Mouse (Mus musculus) hindbrain, postnatal 0 days (tissue): ENCODE data around the gene Abcb10. TPM values are rescaled to one million over a fixed set of nuclear protein-coding genes. Genes with fewer than 3 reads are reported as not detected.

Source experiments
- ATAC-seq: fragments of 200-750 bp; cut with Nextera tagmentation; 2 replicates; pipeline ENCODE4 v1.8.0; 2017; ENCODE audit warnings: mild to moderate bottlenecking, moderate TSS enrichment, moderate library complexity
- DNase-seq: peaks from one replicate; pipeline ENCODE4 v3.0.0-alpha.2; 2015; ENCODE audit warnings: low spot score
- H3K27ac ChIP-seq: fragments of 300-500 bp; sonication (generic); 2 replicates; pipeline ENCODE4 v1.5.1; 2014; ENCODE audit warnings: mild to moderate bottlenecking
- H3K27me3 ChIP-seq: fragments of 300-500 bp; sonication (generic); 2 replicates; pipeline ENCODE4 v1.6.1; 2014; ENCODE audit warnings: low read length, mixed read lengths; ENCODE audit not compliant: insufficient read depth
- H3K36me3 ChIP-seq: fragments of 300-500 bp; sonication (generic); 2 replicates; pipeline ENCODE4 v1.6.1; 2014; ENCODE audit warnings: low read length, mixed read lengths; ENCODE audit not compliant: insufficient read depth
- H3K4me1 ChIP-seq: fragments of 300-500 bp; sonication (generic); 2 replicates; pipeline ENCODE4 v1.6.1; 2014; ENCODE audit warnings: antibody characterized with exemption, low read length, mixed read lengths; ENCODE audit not compliant: insufficient read depth
- H3K4me2 ChIP-seq: fragments of 300-500 bp; sonication (generic); 2 replicates; pipeline ENCODE4 v1.6.1; 2014; ENCODE audit warnings: low read depth, mild to moderate bottlenecking, low read length, moderate library complexity, mixed read lengths
- H3K4me3 ChIP-seq: fragments of 300-500 bp; sonication (generic); 2 replicates; pipeline ENCODE4 v1.5.1; 2014; ENCODE audit warnings: low read length
- H3K9ac ChIP-seq: fragments of 300-500 bp; sonication (generic); replicated peaks from 2 replicates; pipeline ENCODE4 v1.6.1; 2014; ENCODE audit warnings: mild to moderate bottlenecking, low read length, moderate library complexity, mixed read lengths
- H3K9me3 ChIP-seq: fragments of 300-500 bp; sonication (generic); 2 replicates; pipeline ENCODE4 v1.6.1; 2016; ENCODE audit warnings: low read length, mixed read lengths
- CTCF ChIP-seq: IDR thresholded peaks from 2 replicates; pipeline ENCODE4 v1.5.1; 2016; ENCODE audit warnings: antibody characterized with exemption, control low read depth, low read depth
- WGBS: fragments of 180-500 bp; shearing (Covaris S2); extraction: QIAGEN DNeasy Blood & Tissue Kit; methylation state at CpG from one replicate; pipeline ENCODE4 v1.1.7; 2014; 5-methylcytosine and 5-hydroxymethylcytosine counted together
- polyA plus RNA-seq: library from polyadenylated mRNA; unstranded; fragments of >200 nt; fragmentation: Nextera tagmentation; extraction: Ambion mirVana; gene quantifications from 2 replicates; pipeline ENCODE4 v1.2.1, GENCODE M21; 2015
- total RNA-seq: library from RNA; depleted of rRNA; stranded (reverse); fragments of >200 nt; gene quantifications from 2 replicates; pipeline ENCODE4 v1.2.3, GENCODE M21; 2014

Abcb10 gene
- total and polyA plus RNA-seq, 2 experiments from 2014 or later: 13.4 to 39.0 TPM

DNA sequence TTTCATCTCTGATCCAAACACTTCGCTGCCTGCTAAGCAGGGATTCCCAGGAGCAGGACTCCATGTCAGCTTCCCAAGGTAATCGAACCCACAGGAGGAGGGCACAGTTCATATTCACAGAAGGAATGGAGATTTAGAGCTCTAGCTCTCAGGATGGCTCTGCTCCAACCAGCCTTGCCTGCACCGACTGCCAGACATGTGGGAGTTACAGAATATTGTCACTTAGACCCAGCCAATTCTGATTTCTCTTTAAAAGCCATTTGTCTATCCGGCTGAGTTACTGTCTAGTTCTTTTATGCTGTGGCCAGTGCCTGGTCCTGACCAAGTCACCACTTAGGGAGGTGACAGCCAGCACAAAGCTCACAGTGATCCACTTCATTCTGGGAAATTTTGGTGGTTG lies 1.2 kb downstream of the Abcb10 start:
- ATAC-seq (no peak), DNase-seq (no peak)
- 26% methylated on average over 4 of the region's 4 CpGs for WGBS
- H3K9me3 ChIP-seq: no peaks in the 10 kb centered on the region
- H3K4me1 ChIP-seq: peaks cover 7% of the 10 kb centered on the region
- H3K36me3 ChIP-seq: no peaks in the 10 kb centered on the region
- no peak for TF ChIP-seq CTCF
- peak overlapping the region; percentile 78 for H3K4me3 ChIP-seq
- H3K4me2 ChIP-seq: peak overlapping the region; percentile 94
- H3K9ac ChIP-seq: no peak overlapping the region; the same call in 1 of the 2 replicates
- H3K27ac ChIP-seq: no peak overlapping the region
- no peaks in the 10 kb centered on the region for H3K27me3 ChIP-seq

DNA sequence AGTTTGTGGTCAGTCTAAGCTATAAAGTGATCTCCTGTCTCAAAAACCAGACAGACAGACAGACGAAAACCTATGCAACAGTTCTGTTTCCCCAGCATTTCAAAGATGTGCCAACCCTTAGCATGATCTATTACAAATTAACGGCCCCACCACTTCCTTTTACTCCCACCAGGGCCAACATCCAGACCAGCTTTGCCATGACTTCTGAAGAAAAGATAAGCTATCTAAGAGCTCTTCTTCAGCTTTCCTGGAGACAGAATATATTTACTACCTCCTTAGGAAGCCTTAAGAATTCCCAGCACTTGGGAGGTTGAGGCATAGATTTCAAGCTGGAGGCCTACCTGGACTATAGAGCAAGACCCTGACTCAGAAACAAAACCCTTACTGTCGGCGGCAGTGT lies 2.7 kb downstream of the Abcb10 start:
- 69% methylated on average over 4 of the region's 4 CpGs for WGBS
- Histone ChIP-seq H3K27ac (no peak overlapping the region), H3K4me2 (0 out of 2 replicates have a peak overlapping the region, but pooled peaks have one; percentile 94), H3K4me3 (no peak overlapping the region), H3K36me3 (no peaks in the 10 kb centered on the region), H3K27me3 (no peaks in the 10 kb centered on the region), H3K9ac (0 out of 2 replicates have a peak overlapping the region, but pooled peaks have one; percentile 17), H3K4me1 (peaks cover 7% of the 10 kb centered on the region), H3K9me3 (no peaks in the 10 kb centered on the region)
- TF ChIP-seq CTCF: no peak
- DNase-seq (no peak), ATAC-seq (no peak)

DNA sequence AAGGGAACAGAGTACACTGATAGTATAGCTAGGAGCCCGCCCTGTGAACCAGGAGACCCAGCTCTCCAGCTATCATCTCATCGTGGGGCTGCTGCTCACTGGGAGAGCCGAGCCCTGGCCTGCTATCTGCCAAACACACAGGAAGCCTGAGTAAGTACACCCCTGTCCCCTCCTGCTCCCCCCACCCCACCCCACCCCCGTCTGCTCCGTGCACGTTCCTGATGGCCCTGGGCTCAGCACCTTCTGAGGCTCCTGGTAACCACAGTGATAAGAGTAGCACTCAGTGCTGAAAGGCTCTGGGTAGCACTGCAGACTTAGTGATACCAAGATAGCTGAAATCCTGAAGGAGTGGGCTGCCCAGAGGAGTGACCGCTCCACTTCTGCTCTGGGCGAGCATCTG lies 4.0 kb downstream of the Abcb10 start:
- no peak for ATAC-seq
- no peak for DNase-seq
- Histone ChIP-seq H3K27me3 (no peaks in the 10 kb centered on the region), H3K27ac (no peak overlapping the region), H3K9ac (no peak overlapping the region), H3K9me3 (no peaks in the 10 kb centered on the region), H3K4me3 (no peak overlapping the region), H3K4me2 (no peak overlapping the region), H3K36me3 (no peaks in the 10 kb centered on the region), H3K4me1 (peaks cover 7% of the 10 kb centered on the region)
- TF ChIP-seq CTCF: no peak
- WGBS: 81% methylated on average over 8 of the region's 8 CpGs

DNA sequence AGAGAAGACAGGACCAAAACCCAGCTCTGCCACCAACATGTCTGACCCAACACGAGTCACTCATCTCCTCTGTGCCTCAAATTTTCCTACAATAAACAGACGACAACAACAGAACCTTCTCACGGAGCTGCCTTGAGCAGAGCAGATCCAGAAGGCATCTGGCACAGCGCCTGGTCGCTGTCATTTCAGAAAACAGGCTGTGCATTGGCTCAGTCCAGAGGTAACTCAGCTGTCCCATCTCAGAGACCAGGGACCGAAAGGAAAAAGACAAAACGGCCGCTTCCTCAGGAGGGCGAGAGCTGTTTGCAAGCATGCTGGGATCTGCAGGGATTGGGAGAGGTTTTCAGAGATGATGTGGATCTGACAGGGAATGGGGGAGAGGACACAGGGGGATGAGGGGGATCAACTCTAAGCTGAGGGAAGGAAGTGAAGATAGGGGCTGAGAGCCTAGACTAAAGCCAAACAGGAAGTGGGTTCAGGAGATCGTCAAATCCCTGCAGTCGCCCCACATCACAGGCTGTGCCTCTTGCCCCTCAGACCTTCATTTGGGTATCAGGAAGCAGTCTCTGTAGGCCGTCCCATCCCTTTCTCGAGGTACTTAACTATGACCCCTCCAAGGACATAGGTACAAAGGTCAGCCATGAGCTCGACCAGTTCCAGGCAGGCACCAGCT lies 4.6 kb downstream of the Abcb10 start:
- Histone ChIP-seq H3K27me3 (no peaks in the 10 kb centered on the region), H3K9me3 (no peaks in the 10 kb centered on the region), H3K4me2 (no peak overlapping the region), H3K27ac (no peak overlapping the region), H3K9ac (0 out of 2 replicates have a peak overlapping the region, but pooled peaks have one; percentile 13), H3K4me1 (peaks cover 7% of the 10 kb centered on the region), H3K36me3 (no peaks in the 10 kb centered on the region), H3K4me3 (no peak overlapping the region)
- DNase-seq: peak; percentile 21
- no peak for ATAC-seq
- WGBS: 66% methylated on average over 14 of the region's 14 CpGs
- TF ChIP-seq CTCF: no peak

DNA sequence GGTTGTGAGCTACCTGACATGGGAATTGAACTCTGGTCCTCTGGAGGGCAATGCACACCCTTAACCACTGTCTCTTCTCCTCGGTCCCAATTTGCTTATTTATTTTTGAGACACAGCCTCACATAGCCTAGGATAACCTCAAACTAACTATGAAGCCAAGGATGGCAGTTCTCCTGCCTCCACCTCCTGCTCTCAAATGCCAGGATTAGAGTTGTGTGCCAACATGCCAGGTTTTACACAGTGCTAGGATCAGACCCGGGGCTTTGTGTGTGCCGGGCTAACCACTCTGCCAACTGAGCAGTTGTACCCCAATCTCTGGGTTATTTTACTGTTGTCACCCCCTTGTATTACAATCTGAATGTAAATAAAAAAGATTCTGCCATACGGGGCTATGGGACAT lies 5.4 kb downstream of the Abcb10 start:
- Histone ChIP-seq H3K4me2 (no peak overlapping the region), H3K36me3 (no peaks in the 10 kb centered on the region), H3K9me3 (no peaks in the 10 kb centered on the region), H3K27ac (no peak overlapping the region), H3K4me1 (peaks cover 7% of the 10 kb centered on the region), H3K27me3 (no peaks in the 10 kb centered on the region), H3K9ac (0 out of 2 replicates have a peak overlapping the region, but pooled peaks have one; percentile 13), H3K4me3 (no peak overlapping the region)
- WGBS: 76% methylated on average over 4 of the region's 4 CpGs
- DNase-seq: no peak
- no peak for TF ChIP-seq CTCF
- no peak for ATAC-seq

DNA sequence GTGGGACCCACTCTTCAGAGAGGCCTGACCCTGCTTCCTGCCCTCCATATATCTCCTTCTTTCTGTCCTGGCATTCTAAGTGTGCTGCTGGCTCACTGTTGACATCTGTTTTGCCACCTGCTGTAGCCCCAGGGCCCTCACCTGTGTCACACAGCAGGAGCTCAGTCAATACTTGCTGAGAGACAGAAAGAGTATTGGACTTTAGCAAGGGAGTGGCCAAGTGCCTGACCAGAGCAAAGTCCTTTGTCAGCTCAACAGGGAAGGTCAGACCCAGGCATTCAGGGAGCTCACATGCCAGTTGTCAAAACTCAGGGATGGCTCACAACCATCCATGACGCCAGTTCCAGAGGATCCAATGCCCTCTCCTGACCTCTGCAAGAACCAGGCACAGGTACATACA lies 9.4 kb downstream of the Abcb10 start:
- ATAC-seq (no peak), DNase-seq (no peak)
- Histone ChIP-seq H3K4me2 (no peak overlapping the region), H3K27ac (no peak overlapping the region), H3K4me1 (no peaks in the 10 kb centered on the region), H3K4me3 (no peak overlapping the region), H3K9ac (no peak overlapping the region), H3K36me3 (0 out of 2 replicates have a peak, but pooled peaks cover 6% of the 10 kb centered on the region), H3K9me3 (no peaks in the 10 kb centered on the region), H3K27me3 (no peaks in the 10 kb centered on the region)
- no peak for TF ChIP-seq CTCF
- WGBS: 77% methylated on average over 1 of the region's 1 CpGs

DNA sequence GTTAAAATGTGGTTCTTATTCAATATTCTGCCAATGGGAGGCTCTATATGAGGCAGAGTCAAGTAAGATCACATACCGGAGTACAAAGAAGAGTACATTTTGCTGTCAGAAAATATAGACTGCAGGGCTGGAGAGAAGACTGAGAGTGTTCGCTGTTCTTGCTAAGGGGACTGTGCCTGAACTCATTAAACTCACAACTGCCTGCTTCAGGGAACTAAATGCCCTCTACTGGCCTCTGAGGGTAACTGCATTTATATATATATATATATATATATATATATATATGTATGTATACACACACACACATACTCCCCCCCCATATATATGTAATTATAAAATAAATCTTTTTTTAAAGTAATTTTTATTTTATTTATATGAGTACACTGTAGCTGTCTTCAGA lies 16.0 kb downstream of the Abcb10 start:
- Histone ChIP-seq H3K27ac (no peak overlapping the region), H3K4me1 (no peaks in the 10 kb centered on the region), H3K9me3 (no peaks in the 10 kb centered on the region), H3K4me2 (no peak overlapping the region), H3K4me3 (no peak overlapping the region), H3K36me3 (peaks cover 32% of the 10 kb centered on the region), H3K9ac (no peak overlapping the region), H3K27me3 (no peaks in the 10 kb centered on the region)
- DNase-seq (peak; percentile 69), ATAC-seq (no peak)
- 66% methylated on average over 2 of the region's 2 CpGs for WGBS
- TF ChIP-seq CTCF: peak; percentile 42; the same call in 1 of the 2 replicates
